Mouse (Mus musculus): ENCODE measurements around the gene Mgp. TPM values are rescaled to one million over a fixed set of nuclear protein-coding genes. Genes with fewer than 3 reads are reported as not detected.
A peak's percentile ranks its signal among the peaks of the same experiment; 100 is the strongest.

Mgp gene
- 918 and 931 TPM in 2 replicates for polyA plus RNA-seq (2015; fragmentation: Nextera tagmentation; extraction: Ambion mirVana)

DNA sequence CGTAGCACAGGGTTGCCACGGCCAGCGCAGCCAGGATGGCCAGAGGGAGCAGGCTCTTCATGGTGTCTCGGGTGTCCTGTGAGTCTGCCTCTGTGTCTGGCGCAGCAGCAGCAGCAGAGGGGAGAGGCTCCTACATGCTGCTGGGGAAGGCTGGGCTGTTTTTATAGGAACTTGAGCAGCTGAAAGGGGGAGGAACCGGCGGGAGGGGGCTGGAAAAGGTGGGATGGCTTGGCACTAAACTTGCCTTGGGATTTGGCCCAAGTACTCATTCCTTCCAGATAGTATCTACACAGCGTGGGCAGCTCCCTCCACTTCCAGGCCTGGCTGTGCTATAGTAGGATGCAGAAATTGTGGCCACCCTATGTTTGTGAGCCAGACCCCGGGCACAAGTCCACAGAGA lies at the start of gene Mgp:
Gene Mgp (minus strand): TSS at position 154 of the 400 bp plus-strand sequence.
- ATAC-seq (ENCODE audit: borderline replicate concordance, extremely low read depth, low FRiP score, low TSS enrichment) = peak; percentile 86
- no peaks in the 10 kb centered on the region for H3K9me3 ChIP-seq
- 0 out of 2 replicates have a peak, but pooled peaks cover 8% of the 10 kb centered on the region for H3K36me3 ChIP-seq
- H3K27ac ChIP-seq = peak within 1 kb of the TSS; percentile 91
- WGBS = 23% methylated on average over 9 of the region's 9 CpGs
- peaks cover 7% of the 10 kb centered on the region for H3K4me1 ChIP-seq
- H3K9ac ChIP-seq = peak within 1 kb of the TSS; percentile 62
- H3K4me2 ChIP-seq = peak within 1 kb of the TSS; percentile 50
- H3K27me3 ChIP-seq = no peaks in the 10 kb centered on the region
- H3K4me3 ChIP-seq = peak within 1 kb of the TSS; percentile 52

GRCm38 (mm10) chr6:136925049-136925448 lies 49.4 kb upstream of the Mgp start:
- WGBS = 61% methylated on average over 8 of the region's 8 CpGs
- Histone ChIP-seq H3K4me3 (no peak overlapping the region), H3K9ac (no peak overlapping the region), H3K9me3 (no peaks in the 10 kb centered on the region), H3K27me3 (no peaks in the 10 kb centered on the region), H3K4me1 (peaks cover 7% of the 10 kb centered on the region; the same call in 1 of the 2 replicates), H3K4me2 (no peak overlapping the region), H3K27ac (no peak overlapping the region), H3K36me3 (no peaks in the 10 kb centered on the region)
- ATAC-seq (ENCODE audit: borderline replicate concordance, extremely low read depth, low FRiP score, low TSS enrichment) = no peak

DNA sequence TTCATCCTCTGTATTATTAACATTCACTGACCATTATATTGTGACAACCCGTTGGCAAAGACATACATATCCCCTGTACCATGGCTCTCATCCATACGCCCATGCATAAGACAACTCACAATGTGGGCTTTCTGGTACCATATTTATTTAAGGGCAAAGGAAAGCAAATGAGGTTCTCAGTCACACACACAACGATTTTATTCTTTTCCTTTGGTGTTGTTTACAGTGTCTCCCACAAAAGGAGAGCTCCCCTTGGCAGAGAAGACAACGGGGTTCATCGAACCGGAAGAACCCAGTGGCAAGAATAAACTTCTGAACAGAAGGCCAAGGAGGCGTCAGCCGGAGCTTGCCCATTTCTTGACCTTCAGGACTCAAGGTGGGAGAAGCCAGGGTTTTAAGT lies 47.9 kb upstream of the Mgp start, which contains the start of gene Pde6h:
Gene Pde6h (plus strand): TSS at position 301 of the 400 bp plus-strand sequence.
- Histone ChIP-seq H3K9me3 (no peaks in the 10 kb centered on the region), H3K27ac (no peak within 1 kb of the TSS), H3K27me3 (no peaks in the 10 kb centered on the region), H3K4me1 (peaks cover 9% of the 10 kb centered on the region; the same call in 1 of the 2 replicates), H3K4me3 (no peak within 1 kb of the TSS), H3K4me2 (no peak within 1 kb of the TSS), H3K36me3 (no peaks in the 10 kb centered on the region), H3K9ac (no peak within 1 kb of the TSS)
- no peak for ATAC-seq (ENCODE audit: borderline replicate concordance, extremely low read depth, low FRiP score, low TSS enrichment)
- 89% methylated on average over 8 of the region's 8 CpGs for WGBS

- Histone ChIP-seq H3K27ac (no peak overlapping the region), H3K4me1 (peaks cover 10% of the 10 kb centered on the region; the same call in 1 of the 2 replicates), H3K27me3 (no peaks in the 10 kb centered on the region), H3K36me3 (no peaks in the 10 kb centered on the region), H3K9me3 (no peaks in the 10 kb centered on the region), H3K4me2 (no peak overlapping the region), H3K9ac (no peak overlapping the region), H3K4me3 (no peak overlapping the region)
- ATAC-seq (ENCODE audit: borderline replicate concordance, extremely low read depth, low FRiP score, low TSS enrichment) = no peak
- 89% methylated on average over 7 of the region's 7 CpGs for WGBS
These were observed 47.2 kb upstream of the Mgp start for GRCm38 (mm10) chr6:136922871-136923270.

DNA sequence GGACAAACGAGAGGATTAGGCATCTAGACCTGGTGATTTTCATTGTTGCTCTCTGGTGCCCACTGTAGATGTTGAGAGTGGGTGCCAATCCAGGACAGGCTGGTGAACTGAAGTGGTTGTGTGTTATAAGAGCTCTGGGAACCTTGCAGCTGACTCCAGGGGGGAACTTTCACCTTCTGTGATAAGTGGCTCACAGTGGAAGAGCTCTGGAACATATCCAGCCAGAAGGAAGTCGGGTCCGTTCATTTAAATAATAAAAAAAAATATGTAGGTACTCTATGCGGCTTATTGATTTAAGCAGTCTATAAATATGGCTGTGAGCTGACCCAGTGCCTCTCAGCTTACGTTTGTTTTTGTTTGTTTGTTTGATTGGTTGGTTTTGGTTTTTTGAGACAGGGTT lies 46.5 kb upstream of the Mgp start, which contains the start of gene Erp27:
Gene Erp27 (minus strand): TSS at position 101 of the 400 bp plus-strand sequence.
- H3K9ac ChIP-seq = no peak within 1 kb of the TSS
- no peaks in the 10 kb centered on the region for H3K27me3 ChIP-seq

GRCm38 (mm10) chr6:136921601-136922000 lies 46.0 kb upstream of the Mgp start:
- Histone ChIP-seq H3K9me3 (no peaks in the 10 kb centered on the region), H3K9ac (no peak overlapping the region), H3K27me3 (no peaks in the 10 kb centered on the region), H3K4me2 (no peak overlapping the region), H3K27ac (no peak overlapping the region), H3K4me1 (peaks cover 10% of the 10 kb centered on the region; the same call in 1 of the 2 replicates), H3K4me3 (no peak overlapping the region), H3K36me3 (no peaks in the 10 kb centered on the region)
- 74% methylated on average over 7 of the region's 7 CpGs for WGBS
- ATAC-seq (ENCODE audit: borderline replicate concordance, extremely low read depth, low FRiP score, low TSS enrichment) = no peak

More for the DNA sequence above, 46.5 kb upstream of the Mgp start, which contains the start of gene Erp27:
- no peak within 1 kb of the TSS for H3K4me2 ChIP-seq
- ATAC-seq (ENCODE audit: borderline replicate concordance, extremely low read depth, low FRiP score, low TSS enrichment) = no peak
- no peaks in the 10 kb centered on the region for H3K9me3 ChIP-seq
- no peak within 1 kb of the TSS for H3K27ac ChIP-seq
- WGBS = 67% methylated on average over 5 of the region's 5 CpGs
- peaks cover 10% of the 10 kb centered on the region; the same call in 1 of the 2 replicates for H3K4me1 ChIP-seq
- no peak within 1 kb of the TSS for H3K4me3 ChIP-seq
- H3K36me3 ChIP-seq = no peaks in the 10 kb centered on the region

DNA sequence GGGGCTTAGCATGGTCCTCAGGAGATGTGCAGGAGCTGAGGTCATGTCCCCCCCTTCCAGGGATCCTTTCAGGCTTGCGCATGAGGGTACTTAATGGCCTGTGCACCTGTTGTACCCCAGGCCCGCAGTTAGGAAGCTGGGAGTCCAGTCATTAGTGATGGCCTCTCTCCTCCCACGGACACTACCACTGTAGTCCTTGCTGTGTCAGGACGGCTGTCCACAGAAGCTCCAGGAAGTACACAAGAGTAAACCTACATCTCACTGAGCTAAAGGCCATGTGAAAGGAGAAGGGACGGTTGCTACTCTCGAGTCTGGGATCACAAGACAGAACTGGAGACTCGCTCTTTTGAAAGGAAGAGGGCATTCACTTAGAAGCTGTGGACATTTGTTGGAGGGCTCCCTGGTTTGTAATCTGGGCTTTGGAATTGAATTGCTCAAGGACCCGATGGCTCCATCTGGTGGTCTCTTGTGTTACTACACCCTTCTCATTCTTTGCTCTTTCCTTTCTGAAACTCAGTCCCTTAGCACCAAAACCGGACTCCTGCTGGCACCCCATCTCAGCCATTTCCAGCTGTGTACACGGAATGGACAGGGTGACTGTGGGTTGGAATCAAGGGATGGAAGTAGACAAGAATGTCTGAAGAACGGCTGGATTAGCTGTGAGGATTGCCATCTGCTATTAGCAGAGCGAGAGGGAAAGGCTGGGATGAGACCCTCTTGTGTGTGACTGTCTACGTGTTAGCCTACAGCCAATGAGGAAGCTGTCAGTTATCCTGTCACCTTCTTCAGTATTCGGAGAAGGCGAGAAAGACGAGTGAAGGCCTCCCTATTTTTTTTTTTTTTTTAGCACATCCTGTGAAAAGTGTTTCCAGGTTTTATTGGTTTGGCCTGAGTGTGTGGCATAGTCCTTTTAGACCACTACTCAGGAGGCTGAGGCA lies 45.0 kb upstream of the Mgp start:
- H3K4me2 ChIP-seq = no peak overlapping the region; the same call in 1 of the 2 replicates
- no peak overlapping the region for H3K27ac ChIP-seq
- 34% methylated on average over 16 of the region's 16 CpGs for WGBS
- no peaks in the 10 kb centered on the region for H3K9me3 ChIP-seq
- H3K36me3 ChIP-seq = no peaks in the 10 kb centered on the region
- no peaks in the 10 kb centered on the region for H3K27me3 ChIP-seq
- no peak overlapping the region for H3K4me3 ChIP-seq
- H3K4me1 ChIP-seq = peaks cover 10% of the 10 kb centered on the region; the same call in 1 of the 2 replicates
- ATAC-seq (ENCODE audit: borderline replicate concordance, extremely low read depth, low FRiP score, low TSS enrichment) = 0 out of 2 replicates have a peak, but pooled peaks have one; percentile 19
- H3K9ac ChIP-seq = no peak overlapping the region

DNA sequence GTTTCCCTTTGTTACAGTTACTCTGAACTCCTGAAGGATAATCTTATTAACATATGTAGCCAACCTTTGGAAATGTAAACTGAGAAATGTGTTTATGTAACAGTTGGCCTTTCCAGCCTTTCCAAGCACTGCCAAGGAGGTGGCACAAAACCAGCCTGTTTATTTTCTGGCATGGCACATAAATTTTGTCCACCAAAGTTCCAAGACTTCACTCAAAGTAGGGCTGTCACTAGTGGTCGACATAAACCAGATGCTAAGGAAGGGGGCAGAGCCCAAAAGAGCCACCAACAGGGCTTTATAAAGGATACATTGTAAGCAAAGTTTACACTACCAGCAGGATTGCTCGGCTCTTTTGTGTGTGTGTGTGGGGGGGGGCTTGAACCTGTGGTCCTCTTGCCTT lies 42.3 kb upstream of the Mgp start:
- H3K36me3 ChIP-seq = no peaks in the 10 kb centered on the region
- H3K27ac ChIP-seq = peak overlapping the region; percentile 9
- ATAC-seq (ENCODE audit: borderline replicate concordance, extremely low read depth, low FRiP score, low TSS enrichment) = no peak
- peaks cover 22% of the 10 kb centered on the region for H3K4me1 ChIP-seq
- H3K4me3 ChIP-seq = no peak overlapping the region
- WGBS = 8% methylated on average over 2 of the region's 2 CpGs
- H3K27me3 ChIP-seq = no peaks in the 10 kb centered on the region
- H3K9ac ChIP-seq = no peak overlapping the region
- no peak overlapping the region for H3K4me2 ChIP-seq
- no peaks in the 10 kb centered on the region for H3K9me3 ChIP-seq

- ATAC-seq (ENCODE audit: borderline replicate concordance, extremely low read depth, low FRiP score, low TSS enrichment) = no peak
- no peak overlapping the region for H3K4me3 ChIP-seq
- H3K27ac ChIP-seq = 0 out of 2 replicates have a peak overlapping the region, but pooled peaks have one; percentile 39
- H3K4me1 ChIP-seq = peaks cover 28% of the 10 kb centered on the region
- WGBS = 65% methylated on average over 8 of the region's 8 CpGs
- no peaks in the 10 kb centered on the region for H3K9me3 ChIP-seq
- no peak overlapping the region for H3K4me2 ChIP-seq
- H3K9ac ChIP-seq = no peak overlapping the region
- no peaks in the 10 kb centered on the region for H3K36me3 ChIP-seq
- no peaks in the 10 kb centered on the region for H3K27me3 ChIP-seq
These were observed 40.2 kb upstream of the Mgp start for GRCm38 (mm10) chr6:136915721-136916395.

DNA sequence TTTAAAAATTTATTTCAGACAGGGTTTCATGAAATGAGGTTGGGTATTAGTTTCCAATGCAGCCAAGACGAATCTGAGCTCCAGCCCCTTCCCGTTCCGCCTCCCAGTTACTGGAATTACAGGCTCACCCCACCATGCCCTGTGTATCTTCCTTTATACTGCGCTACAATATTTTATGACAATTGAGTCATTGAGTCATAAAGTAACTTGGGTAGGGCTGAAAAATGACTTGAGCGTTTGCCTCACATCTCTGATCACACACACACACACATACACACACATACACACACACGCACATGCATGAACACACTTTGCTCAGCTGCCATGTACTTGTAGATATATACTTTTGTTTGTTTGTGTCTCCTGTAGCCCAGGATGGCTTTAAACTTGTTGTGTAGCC lies 38.6 kb upstream of the Mgp start:
- Histone ChIP-seq H3K4me1 (peaks cover 40% of the 10 kb centered on the region), H3K9me3 (no peaks in the 10 kb centered on the region), H3K9ac (no peak overlapping the region), H3K36me3 (no peaks in the 10 kb centered on the region), H3K27ac (peak overlapping the region; percentile 80; the same call in 1 of the 2 replicates), H3K27me3 (no peaks in the 10 kb centered on the region), H3K4me3 (no peak overlapping the region), H3K4me2 (no peak overlapping the region)
- 91% methylated on average over 6 of the region's 6 CpGs for WGBS
- ATAC-seq (ENCODE audit: borderline replicate concordance, extremely low read depth, low FRiP score, low TSS enrichment) = no peak

GRCm38 (mm10) chr6:136913384-136914126 lies 37.9 kb upstream of the Mgp start:
- H3K27me3 ChIP-seq = no peaks in the 10 kb centered on the region
- no peak overlapping the region for H3K4me3 ChIP-seq
- peak overlapping the region; percentile 46 for H3K4me2 ChIP-seq
- peaks cover 42% of the 10 kb centered on the region for H3K4me1 ChIP-seq
- peak overlapping the region; percentile 80 for H3K27ac ChIP-seq
- H3K36me3 ChIP-seq = no peaks in the 10 kb centered on the region
- 8% methylated on average over 18 of the region's 18 CpGs for WGBS
- H3K9ac ChIP-seq = no peak overlapping the region
- peak; percentile 29 for ATAC-seq (ENCODE audit: borderline replicate concordance, extremely low read depth, low FRiP score, low TSS enrichment)
- H3K9me3 ChIP-seq = no peaks in the 10 kb centered on the region
